Mouse (Mus musculus) naive thymus-derived CD4-positive, alpha-beta T cell, adult 5 months (primary cell): ENCODE data around the gene Galnt17. TPM values are rescaled to one million over a fixed set of nuclear protein-coding genes. Genes with fewer than 3 reads are reported as not detected.

Experiments
- polyA plus RNA-seq: library from polyadenylated mRNA; unstranded; fragments of 100-300 nt; shearing (Covaris generic); gene quantifications from one replicate; pipeline ENCODE4 v1.2.1, GENCODE M21; 2017

The Galnt17 gene
- polyA plus RNA-seq = not detected

GRCm38 (mm10) chr5:131308397-131308796, at the start of gene Galnt17:
Galnt17 (minus strand) TSS chr5:131308497.

